Mouse (Mus musculus) heart, postnatal 4 days (tissue): ENCODE data around the gene Fbn1. TPM values are rescaled to one million over a fixed set of nuclear protein-coding genes. Genes with fewer than 3 reads are reported as not detected.

ENCODE experiments used
- DNase-seq: peaks from one replicate; pipeline ENCODE4 v3.0.0; 2021
- total RNA-seq, 2 experiments: library from RNA; stranded (reverse); gene quantifications; 2 replicates each; pipeline ENCODE4 v1.2.3; 2021

Fbn1 gene
- total RNA-seq, 2 experiments from 2014 or later: 223 to 241 TPM

- no peak for DNase-seq
Observed at GRCm38 (mm10) chr2:125498216-125498615, 9.6 kb downstream of the Fbn1 start.

- peak; percentile 33 for DNase-seq
Observed at GRCm38 (mm10) chr2:125496696-125497095, 11.1 kb downstream of the Fbn1 start.

GRCm38 (mm10) chr2:125494831-125495812 lies 12.7 kb downstream of the Fbn1 start:
- DNase-seq: no peak

- DNase-seq: no peak
Observed at GRCm38 (mm10) chr2:125494291-125494690, 13.5 kb downstream of the Fbn1 start.

GRCm38 (mm10) chr2:125492050-125492900 lies 15.5 kb downstream of the Fbn1 start:
- DNase-seq: peak; percentile 34

GRCm38 (mm10) chr2:125489979-125490378 lies 17.8 kb downstream of the Fbn1 start:
- no peak for DNase-seq

GRCm38 (mm10) chr2:125484910-125485309 lies 22.9 kb downstream of the Fbn1 start:
- DNase-seq: peak; percentile 46

GRCm38 (mm10) chr2:125484164-125484563 lies 23.6 kb downstream of the Fbn1 start:
- DNase-seq: peak; percentile 26

GRCm38 (mm10) chr2:125481531-125482317 lies 26.1 kb downstream of the Fbn1 start:
- DNase-seq: no peak

- DNase-seq: no peak
Observed at GRCm38 (mm10) chr2:125481116-125481515, 26.7 kb downstream of the Fbn1 start.

GRCm38 (mm10) chr2:125480057-125480456 lies 27.7 kb downstream of the Fbn1 start:
- no peak for DNase-seq

GRCm38 (mm10) chr2:125478705-125479104 lies 29.1 kb downstream of the Fbn1 start:
- no peak for DNase-seq

- DNase-seq: no peak
Observed at GRCm38 (mm10) chr2:125477367-125477766, 30.4 kb downstream of the Fbn1 start.

- DNase-seq: no peak
Observed at GRCm38 (mm10) chr2:125476231-125476630, 31.6 kb downstream of the Fbn1 start.

GRCm38 (mm10) chr2:125474690-125475089 lies 33.1 kb downstream of the Fbn1 start:
- peak; percentile 49 for DNase-seq

GRCm38 (mm10) chr2:125473228-125473627 lies 34.6 kb downstream of the Fbn1 start:
- DNase-seq: peak; percentile 46

- DNase-seq: no peak
Observed at GRCm38 (mm10) chr2:125471721-125472120, 36.1 kb downstream of the Fbn1 start.

GRCm38 (mm10) chr2:125470553-125471295 lies 37.1 kb downstream of the Fbn1 start:
- peak; percentile 74 for DNase-seq

GRCm38 (mm10) chr2:125464036-125464435 lies 43.8 kb downstream of the Fbn1 start:
- DNase-seq: peak; percentile 35

- DNase-seq: no peak
Observed at GRCm38 (mm10) chr2:125459087-125459486, 48.7 kb downstream of the Fbn1 start.

GRCm38 (mm10) chr2:125456059-125456789 lies 51.6 kb downstream of the Fbn1 start:
- no peak for DNase-seq
